Mouse (Mus musculus): ENCODE measurements around the gene Frmd6.

GRCm38 (mm10) chr12:70789341-70789740, 36.0 kb upstream of the Frmd6 start:
- TF ChIP-seq CTCF (IDR thresholded peaks at IDR 0.05; ENCODE audit: borderline replicate concordance, insufficient read depth, low read depth, low read length) = no peak
- no peak for TF ChIP-seq POLR2A (IDR thresholded peaks at IDR 0.05; ENCODE audit: borderline replicate concordance, insufficient read depth, low read length)

All from cerebellum, adult 2 months (tissue).